Mouse (Mus musculus) megakaryocyte, embryonic 14.5 days (primary cell): ENCODE measurements at regions not wholly inside any gene's neighbourhood (a gene's known extent, or its start where the extent isn't known, plus 50 kb on each side); places are given as distances from the start of the nearest gene placed in this dataset.

Experiments used
- FLI1 ChIP-seq: IDR thresholded peaks from 2 replicates; pipeline ENCODE4 v1.6.1; 2012; ENCODE audit warnings: low read length, inconsistent platforms, mixed read lengths
- GATA1 ChIP-seq: IDR thresholded peaks from 3 replicates; pipeline ENCODE4 v1.6.1; 2012; ENCODE audit warnings: mixed read lengths, low read length, inconsistent platforms, borderline replicate concordance

- TF ChIP-seq GATA1 = no peak
- TF ChIP-seq FLI1 = no peak
These were observed 378.2 kb downstream of the Dad1 start for GRCm38 (mm10) chr14:53875736-53876135.
